Mouse (Mus musculus): ENCODE measurements around the gene Cmc1.

Cmc1 gene

DNA sequence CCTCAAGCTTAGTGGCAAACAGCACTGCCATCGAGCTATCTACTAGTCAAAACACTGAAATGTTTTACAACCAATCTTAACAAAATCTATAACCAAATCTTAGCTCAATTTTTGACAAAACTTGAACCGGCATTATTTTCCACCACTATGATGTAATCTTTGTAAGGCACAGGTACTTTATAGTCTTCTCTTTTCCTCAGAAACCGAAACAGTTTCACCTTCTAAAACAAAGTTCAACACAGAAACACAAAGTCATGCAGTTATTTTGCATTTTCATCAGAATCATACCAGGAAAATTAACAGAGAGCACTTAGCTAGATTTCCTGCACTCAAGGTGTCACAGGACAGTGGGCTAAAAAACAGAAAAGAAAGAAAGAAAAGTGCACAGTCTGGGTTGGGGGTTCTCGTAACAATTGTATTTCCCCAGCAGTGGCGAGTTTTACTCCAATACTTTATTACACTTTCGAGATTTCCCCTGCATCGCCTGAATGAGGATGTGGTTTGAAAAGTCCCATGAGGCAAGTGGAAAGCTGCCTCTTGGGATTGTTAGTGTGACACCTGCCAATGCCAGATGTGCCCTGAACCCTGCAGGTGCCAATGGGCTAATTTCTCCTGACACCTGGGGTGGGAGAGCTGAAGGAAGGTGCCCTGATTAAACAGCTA, 40.1 kb downstream of the Cmc1 start:
- peak; percentile 14 to 30 for DNase-seq

DNA sequence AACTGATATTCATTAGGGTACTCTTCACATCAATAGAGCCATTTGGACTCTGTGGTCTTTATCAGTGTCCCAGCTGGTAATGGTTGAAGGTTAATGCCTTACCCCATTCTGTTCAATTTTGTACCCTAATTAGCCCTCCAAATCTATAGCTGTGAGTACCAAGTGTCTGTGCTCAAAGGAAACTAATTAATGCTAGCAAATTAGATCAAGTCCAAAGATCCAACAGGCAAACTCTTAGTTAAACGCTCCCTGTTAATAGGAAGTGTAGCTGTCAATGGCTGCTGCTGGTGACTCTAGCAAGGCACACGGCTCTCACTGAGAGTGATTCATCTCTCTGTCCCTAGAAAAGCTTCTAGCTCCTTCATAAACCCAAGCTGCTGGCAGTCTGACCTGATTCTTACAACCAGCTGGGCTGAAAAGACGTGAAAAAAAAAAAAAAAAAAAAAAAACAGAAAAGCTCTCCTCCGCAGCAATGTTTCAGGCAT, 41.4 kb downstream of the Cmc1 start:
- no peak for DNase-seq

DNA sequence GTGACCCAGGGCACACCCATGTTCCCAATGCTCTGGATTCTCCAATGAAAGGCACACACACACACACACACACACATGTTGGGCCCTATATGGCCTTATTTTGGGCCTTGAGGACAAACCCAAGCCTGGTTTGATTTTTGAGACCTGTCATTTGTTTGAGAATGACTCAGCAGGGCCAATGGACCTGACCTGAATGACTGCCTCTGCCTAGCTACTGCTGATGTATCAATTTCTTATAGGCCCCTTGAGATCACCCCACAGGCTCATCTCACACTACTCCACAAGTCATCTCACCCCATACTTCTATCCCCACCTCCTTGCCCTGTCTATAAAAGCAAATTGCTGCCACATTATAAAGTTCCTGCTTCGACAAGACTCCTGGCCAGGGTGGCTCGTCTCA, 48.2 kb downstream of the Cmc1 start:
- no peak for DNase-seq

DNA sequence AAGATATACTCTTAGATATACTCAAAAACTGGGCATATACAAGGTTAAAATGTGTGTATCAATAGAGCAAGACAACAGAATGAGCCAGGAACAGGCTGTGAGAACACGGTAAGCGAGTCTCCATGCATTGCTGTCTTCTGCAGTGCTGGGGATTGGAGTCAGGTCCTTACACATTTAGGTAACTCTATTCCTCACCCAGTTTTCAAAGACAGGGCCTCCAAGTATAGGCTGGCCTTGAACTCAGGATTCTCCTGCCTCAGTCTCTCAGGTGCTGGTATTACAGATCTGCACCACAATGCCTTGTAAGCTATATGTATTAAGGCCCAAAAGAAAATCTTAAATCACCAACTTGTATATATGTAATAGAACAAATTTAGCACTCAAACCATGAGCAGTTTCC, 49.5 kb downstream of the Cmc1 start:
- no peak for DNase-seq

DNA sequence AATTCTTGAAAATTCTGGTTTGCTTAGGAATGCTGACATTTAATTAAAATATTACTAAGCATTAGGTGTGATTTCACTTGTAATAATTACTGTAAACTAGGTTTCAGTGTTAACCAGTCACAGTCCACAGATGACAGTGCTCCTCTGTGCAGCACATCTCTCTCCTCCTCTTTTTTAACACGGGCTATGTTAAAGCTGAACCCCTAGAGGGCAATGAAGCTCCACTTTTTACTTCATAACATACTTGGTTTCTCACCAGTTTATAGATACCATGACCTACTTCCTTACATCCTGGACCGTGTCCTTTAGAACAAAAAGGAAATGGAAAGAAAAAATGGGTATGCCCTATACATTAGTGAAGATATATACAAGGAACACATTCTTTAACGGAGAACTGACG, 50.6 kb downstream of the Cmc1 start:
- DNase-seq, result no peak

DNA sequence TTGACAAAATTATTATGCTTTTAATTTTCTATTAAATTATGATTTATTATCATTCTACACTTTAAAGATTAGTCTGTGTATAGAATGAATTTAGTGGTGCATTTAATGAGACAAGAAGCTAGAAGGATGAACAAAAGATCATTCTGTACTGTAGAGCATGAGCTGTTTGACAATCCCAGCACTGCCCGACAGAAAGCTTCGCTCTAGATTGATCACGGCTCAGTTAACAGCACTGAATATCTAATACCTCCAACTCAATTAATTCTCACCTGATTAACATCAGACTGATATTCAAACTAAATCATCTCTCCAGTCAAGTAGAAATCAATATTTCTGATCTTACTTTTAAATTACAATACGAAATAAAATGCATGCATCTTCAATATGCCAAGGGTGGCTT, 66.1 kb downstream of the Cmc1 start:
- no peak for DNase-seq

DNA sequence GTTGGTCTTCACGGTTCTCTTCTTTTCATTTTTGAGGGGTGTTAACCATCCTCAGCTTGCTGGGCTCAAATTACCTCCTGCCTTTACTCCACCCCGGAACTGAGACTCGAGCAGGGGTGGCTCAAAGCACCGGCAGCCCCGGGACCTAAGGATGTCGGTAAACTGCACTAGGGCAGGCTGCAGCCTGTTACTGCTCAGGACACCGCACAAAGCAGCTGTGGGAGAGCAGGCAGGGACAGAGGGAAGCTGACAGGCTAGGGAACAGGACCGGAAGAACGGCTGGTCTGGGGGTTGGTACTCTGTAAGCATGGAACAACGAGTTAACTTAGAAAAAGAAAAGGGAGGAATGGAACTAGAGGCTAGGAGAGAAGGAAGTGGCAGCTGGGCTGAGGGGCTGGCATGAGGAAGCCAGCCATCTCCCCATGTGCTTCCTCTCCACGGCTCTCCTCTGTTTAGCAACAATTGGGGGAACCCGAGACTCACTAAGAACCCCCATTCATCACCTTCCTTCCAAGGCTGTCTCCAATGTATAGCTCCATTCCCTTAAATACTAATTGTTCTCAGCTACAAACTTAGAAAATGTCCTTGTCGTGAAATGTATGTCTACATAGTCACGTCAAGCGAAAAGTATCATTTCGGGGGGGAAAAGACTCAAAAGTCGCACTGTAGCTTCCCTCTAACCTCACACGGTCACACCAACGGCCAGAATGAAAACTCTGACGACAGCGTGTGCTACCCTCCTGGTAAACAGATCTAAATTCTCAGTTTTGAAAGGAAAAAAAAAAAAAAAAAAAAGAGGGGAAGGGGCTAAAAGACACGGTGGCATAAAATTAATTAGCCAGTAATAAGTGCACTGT, 67.2 kb downstream of the Cmc1 start:
- peak in 1 of 2 experiments; percentile 7 for DNase-seq

DNA sequence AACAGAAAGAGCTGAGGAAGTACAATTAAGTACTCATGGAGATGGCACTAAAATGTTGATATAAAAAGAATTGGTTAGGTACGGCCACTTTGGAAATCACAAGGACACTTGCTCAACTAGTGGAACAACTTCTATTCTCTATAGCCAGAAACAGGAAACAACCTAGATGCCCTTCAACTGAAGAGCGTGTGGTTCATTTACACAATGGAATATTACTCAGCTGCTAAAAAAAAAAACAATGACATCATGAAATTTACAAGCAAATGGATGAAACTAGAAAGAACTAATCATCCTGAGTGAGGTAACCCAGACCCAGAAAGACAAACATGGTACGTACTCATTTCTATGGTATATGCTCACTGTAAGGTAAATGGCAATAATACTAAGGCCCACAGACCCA, 76.6 kb downstream of the Cmc1 start:
- DNase-seq, result no peak

DNA sequence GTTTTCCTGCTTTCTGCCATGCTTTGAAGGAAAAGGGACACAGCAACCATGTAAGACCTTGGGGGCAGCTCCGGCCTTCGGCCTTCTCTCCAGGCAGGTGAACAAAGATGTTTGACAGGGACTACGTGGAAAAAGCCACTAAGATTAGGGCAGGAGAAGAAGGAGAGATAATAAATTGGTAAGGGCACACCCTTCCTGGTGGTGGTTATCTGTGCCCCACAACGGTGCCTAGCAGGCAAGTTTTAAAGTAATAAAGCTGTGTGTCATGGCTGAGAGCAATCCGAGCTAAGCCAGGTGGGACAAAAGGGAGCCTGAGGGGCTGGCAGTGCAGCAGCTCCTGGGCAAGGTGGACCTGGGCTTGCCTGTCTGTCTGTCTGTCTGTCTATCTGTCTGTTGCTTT, 77.9 kb downstream of the Cmc1 start:
- DNase-seq, result no peak

DNA sequence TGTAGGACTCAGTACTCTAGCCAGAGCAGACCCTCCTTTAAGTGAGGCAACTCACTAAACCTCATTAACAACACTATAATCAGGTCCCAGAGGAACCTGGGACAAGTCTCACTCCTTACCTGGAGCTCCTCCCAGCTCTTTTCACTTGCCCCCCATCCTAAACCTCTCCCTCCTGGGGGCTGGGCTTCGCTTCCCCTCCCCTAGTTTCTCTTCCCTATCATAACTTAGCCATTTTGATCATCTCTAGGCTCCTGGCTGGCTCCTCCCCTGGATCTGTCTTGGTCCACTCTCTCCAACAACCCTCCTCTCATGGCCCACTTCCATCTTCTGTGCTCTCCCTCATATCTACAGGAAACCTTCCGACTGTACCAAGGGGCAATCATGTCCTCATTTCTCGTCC, 78.6 kb downstream of the Cmc1 start:
- DNase-seq, result no peak

DNA sequence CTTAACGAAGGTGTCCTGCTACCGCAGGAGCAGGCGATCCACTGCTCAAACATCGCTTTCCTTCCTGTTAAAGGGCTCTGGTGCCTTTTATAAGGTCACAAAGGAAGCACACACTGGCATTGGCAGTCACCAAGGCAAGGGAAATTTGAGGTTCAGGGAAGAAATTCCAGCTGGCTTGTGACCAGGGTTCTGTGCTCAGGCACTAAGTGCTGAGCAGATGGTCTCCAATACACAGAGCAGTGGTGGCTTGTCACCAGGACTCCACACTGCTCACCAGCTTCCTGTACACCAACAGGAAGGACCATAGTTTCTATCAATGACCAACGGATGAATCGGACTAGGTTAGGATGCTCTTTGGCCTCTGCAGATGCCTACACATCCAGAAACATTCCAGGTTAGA, 79.5 kb downstream of the Cmc1 start:
- DNase-seq, result no peak

DNA sequence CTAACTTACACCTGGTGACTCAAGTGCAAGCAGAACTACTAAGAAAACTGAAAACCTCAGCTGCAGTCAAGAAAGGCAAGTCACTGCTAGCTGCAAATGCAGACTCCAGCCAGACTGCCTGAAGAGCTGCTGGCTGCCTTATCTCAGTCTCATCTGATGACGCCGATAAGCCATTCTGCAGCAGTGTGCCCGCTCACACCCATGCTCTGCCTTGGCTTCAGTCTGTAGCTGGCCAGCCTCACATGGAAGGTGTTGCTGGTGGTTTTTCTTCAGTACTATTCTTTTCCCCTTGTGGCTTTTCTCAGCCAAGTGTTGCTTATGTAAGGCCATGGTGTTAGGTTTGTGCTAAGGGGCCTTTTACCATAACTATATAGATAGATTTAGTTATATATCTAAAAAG, 90.9 kb downstream of the Cmc1 start:
- DNase-seq, result no peak

DNA sequence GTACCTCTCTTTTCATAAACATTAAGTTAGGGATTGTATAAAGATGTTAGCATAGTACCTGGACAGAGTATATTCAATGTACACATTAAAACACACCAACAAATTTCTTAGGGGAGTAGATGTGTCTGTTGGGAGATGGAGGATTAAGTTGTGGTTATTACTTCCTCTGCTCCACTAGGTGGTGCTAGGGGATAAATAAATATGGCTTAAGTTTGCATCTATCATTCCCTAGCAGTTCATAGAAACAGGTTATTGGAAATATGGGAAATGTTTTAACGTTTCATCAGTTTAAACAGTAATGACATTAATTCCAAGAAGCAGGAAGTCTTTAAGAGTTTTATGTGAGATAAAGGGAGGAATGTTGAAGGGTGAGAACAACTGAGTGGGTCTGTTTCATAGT, 96.7 kb downstream of the Cmc1 start:
- DNase-seq, result no peak

DNA sequence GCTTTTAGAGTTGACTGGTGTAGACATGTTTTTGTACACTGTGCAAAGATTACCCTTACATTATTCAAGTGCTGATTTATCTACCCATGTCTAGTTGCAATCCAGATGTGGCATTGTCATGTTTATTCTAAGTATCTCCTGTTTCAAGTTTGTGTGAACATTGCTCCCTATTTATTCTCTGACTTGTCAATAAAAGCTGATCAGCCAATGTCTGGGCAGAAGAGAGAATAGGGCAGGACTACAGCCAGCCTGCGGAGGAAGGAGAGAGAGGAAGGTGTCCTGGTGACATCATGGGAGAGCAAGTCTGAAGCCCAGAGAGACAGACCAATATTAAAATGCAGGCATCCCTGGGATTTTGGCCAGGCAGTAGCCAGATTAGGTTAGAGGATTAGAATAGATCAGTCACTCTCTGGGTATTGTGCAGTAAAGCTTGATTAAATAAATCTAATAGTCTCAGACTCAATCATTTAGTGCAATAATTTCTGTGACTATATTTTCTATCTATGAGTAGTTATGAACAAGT, 104.9 kb downstream of the Cmc1 start:
- DNase-seq, result no peak

DNA sequence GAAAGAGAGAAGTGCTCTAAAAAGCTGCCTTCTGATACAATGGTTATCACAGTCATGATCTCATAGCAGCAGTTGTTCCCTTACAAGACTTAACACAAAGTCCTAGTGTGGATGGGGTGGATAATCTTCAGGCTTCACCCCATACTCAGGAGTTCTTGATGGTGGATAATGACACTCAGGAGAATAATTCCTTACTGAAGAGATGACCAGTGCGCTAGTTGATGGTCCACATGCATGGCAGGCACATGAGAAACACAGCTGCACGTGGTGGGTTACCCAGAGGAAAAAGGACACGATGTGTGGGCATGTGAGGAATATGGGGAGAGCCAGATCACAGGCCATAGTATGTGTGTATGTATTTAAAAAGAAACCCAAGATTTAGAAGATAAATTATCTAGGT, 106.4 kb downstream of the Cmc1 start:
- no peak for DNase-seq

DNA sequence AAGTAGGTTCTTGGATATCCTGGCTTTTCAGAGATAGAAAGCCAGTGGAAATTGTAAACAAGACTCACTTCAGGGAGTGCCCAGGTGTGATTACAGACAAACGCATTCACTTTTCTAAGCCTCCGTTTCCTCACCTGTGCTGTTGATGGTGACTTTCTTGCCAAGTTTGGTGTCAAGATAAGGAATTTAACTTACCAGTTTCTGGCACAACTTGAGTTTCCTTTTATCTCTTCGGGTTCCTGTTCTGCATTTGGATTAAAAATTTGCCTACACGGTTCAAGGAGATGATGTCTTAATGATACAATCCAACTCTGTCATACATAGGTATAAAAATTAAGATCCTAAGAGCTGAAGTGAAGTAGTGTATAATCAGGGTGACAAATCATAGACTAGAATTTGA, 107.2 kb downstream of the Cmc1 start:
- no peak for DNase-seq

DNA sequence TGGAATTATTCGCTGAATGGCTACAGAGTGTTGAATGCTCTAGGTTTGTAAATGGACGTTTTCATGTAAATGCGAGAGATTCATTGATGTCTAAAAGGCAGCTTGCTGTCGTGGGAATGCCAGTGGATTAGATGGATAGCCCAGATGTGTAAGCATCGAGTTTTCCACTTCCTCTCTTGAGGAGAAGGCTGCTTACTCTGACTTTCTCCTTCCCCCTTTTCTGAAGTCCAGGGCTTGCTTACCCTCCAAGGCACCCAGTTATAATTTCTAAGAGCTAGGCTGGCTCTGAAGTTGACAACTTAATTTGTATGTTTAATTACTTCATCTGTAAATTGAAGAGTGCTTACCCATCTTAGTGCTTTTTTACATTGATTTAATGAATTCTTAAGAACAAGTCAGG, 108.3 kb downstream of the Cmc1 start:
- no peak for DNase-seq

DNA sequence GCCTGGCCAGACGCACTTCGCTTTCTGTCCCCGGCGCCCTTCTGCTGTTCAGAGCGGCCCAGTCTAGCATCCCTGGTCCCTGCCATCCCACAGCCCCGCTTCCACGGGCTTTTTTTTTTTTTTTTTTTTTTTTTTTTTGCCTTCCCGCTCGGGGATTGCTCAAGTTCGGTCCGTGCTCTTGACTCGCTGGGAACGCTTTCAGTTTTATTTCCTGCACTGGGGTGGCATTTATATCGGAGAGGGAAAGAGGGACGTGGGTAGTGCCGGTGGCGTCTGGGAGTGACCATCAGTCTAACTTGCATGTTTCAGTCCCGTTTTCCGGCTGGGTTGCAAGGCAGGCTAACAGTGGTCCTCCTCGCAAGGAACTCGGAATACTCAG, 109.0 kb downstream of the Cmc1 start:
- DNase-seq, result no peak

DNA sequence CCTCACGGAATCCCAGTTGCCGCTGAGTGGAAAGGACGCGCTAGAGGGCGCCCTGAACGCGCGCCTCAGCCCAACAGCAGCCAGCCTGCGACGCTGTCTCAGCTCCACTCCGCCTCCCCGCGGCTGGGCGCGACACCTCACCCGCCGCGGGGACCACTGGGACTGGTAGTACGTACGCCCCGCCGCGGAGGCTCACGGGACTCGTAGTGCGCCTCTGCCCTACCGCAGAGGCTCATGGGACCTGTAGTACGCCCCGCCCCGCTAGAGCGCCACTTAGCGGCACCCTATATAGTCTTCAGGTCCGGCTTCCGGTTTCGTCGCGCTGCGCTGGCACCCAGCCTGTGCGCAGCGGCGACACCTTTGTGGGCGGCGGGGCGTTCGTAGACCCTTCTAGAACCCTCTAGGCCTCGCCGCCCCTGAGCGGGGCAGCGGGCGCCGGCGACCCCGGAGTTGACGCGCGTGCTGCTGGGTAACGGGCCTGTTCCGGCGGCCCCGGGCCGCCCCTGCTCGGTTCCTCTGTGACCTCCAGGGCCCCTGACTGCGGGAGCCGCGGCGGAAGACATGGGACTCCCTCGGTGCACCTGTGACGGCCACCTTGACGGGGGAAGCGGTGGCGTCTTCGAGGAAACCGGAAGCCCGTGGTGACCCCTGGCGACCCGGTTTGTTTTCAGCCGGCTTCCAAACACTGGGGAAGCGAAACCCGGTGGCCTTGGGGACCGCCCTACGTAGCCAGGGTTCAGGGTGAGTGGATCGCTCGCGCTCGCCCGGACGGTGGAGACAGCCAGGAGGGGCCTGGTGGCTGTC, 109.6 kb downstream of the Cmc1 start, which contains the start of gene Azi2:
Azi2 (plus strand) TSS at position 282 of the 804 bp plus-strand sequence.
- peak; percentile 99 for DNase-seq

DNA sequence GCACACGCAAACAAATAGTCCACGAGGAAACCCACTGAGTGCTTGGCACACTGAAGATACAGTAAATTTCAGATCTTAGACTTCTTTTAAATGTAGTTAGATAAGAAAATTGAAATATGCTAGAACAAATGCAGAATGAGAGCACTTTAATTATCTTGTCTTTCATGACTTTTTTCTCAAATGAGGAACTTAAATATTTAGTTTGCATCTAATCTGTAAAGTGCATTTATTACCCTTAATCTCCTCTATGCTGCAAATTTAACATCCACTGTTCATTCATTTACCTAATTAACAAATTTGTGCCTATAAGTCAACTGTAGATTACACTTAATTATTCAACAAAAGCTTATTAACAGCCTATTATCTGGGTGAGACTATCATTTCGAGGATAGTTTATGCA, 115.0 kb downstream of the Cmc1 start:
- no peak for DNase-seq

DNA sequence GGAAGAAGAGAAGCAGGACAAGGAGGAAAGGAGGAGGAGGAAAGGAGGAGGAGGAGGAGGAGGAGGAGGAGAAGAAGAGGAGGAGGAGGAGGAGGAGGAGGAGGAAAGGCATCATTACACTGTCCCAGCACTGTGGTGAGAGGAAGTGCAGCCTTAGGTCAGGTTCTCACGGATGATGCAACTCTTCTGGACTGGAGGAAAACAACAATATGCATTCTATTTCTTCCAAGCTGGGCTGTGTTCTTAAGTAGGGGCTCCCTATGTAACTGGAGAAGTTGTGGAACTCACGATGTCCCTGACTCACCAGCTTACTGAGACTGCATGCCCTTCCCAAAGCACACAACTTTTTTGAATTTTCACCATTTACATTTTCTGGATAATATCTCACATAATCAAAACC, 118.3 kb downstream of the Cmc1 start:
- no peak for DNase-seq

DNA sequence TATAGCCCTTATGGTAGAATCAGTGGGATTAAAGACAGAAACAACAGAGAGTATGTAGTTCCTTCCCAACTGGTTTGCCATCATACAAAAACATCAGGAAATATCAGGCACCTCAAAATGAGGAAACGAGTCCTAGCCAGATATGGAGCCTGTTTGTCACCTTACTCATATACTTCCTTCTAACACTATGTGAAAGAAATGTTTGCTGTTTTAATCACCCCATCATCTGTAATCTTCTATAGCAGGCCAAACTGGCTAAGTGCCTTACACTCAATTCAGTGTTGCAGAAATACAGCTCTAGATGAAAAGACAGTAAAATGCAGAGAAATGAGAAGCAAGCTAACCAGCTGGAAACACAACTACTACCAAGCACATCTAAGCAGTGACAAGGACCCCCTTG, 119.7 kb downstream of the Cmc1 start:
- no peak for DNase-seq

DNA sequence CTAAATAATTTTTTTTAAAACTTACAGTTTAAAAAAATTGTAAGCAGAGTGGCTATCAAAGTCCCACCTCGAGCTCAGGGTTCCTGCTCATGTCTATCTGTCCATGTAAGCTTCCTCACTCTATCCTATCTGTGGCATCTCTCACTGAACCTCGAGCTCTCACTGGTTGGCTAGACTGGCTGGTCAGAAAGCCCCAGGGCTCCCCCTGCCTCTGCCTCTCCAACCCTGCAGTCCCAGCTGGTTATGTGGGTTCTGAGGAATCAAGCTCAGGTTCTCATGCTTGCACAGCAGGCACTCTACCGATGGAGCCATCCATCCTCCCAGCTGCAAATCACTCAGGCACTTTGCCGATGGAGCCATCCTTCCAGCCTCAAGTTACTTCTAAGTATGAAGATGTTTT, 120.5 kb downstream of the Cmc1 start:
- DNase-seq, result no peak
